Mouse (Mus musculus): ENCODE measurements around the gene Bicd2. TPM values are rescaled to one million over a fixed set of nuclear protein-coding genes. Genes with fewer than 3 reads are reported as not detected.

Bicd2 gene
- polyA plus RNA-seq, 1 experiment from 2014 or later = 24.2 TPM

DNA sequence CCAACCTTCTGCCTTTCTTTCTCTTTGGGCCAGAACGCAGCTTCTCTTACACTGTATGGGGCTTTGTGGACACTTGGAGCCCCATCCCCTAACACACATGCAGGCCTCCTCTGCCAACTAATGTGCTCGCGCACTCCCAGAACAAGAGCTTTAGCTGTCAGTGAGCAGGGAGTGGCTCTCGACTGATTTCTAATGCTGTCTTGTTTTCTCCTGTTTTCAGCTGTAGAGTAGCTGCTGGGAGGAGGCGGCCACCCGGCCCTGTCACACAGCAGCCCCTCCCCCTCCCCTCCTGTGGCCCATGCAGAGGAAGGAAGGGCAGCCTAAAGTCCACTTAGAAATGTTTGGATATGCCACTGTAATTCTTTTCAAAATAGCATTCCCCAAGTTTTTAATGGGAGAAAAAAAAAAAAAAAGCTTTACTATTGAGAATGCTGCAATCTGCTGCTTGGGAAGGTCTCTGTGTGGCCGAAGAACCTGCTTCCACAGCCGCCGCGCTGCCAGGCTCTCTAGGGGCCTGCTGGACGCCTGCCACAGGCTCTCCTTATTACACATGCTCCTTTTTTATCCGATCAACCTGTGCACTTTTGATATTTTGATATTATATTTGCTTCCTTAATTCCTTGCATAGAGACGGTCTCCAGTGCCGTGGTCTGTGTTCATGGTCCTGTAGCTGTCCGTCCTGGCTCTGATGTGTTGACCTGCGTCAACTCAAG is 43.5 kb downstream of the Bicd2 start:
- no peak overlapping the region for H3K9ac ChIP-seq (replicated peaks; ENCODE audit: low read depth, low read length)
- WGBS = 67% methylated on average over 16 of the region's 16 CpGs
- no peaks in the 10 kb centered on the region for H3K9me3 ChIP-seq (ENCODE audit: control insufficient read depth, low read depth, low read length)
- no peak overlapping the region for H3K27ac ChIP-seq (ENCODE audit: low read length)
- no peak overlapping the region for H3K4me3 ChIP-seq (ENCODE audit: low read depth, low read length)
- no peak overlapping the region for H3K4me2 ChIP-seq (replicated peaks; ENCODE audit: low read depth, low read length)
- ATAC-seq (ENCODE audit: insufficient number of reproducible peaks, insufficient read depth, low FRiP score, low read depth) = no peak
- H3K4me1 ChIP-seq (ENCODE audit: control insufficient read depth, insufficient read depth, low read length) = no peaks in the 10 kb centered on the region
- peaks cover 56% of the 10 kb centered on the region for H3K36me3 ChIP-seq (ENCODE audit: control insufficient read depth, insufficient read depth, low read length)
- H3K27me3 ChIP-seq (ENCODE audit: control insufficient read depth, insufficient read depth, low read length) = no peaks in the 10 kb centered on the region

DNA sequence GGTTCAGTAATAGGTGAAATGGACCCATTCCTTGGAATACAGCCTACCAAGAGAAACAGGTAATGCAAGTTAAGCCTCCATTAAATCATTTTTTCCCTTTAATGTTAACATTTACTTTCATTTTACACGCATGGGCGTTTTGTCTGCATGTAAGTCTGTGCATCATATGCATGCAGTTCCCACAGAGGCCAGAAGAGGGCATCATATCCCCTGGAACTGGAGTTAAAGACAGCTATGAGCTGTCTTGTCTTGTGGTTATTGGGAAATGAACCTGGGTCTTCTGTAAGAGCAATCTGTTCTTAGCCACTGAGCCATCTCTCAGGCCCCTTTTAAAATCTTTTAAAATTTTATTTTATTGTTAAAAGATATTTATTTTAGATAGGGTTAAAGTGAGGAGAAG is 50.0 kb downstream of the Bicd2 start:
- Histone ChIP-seq H3K9ac (replicated peaks; ENCODE audit: low read depth, low read length) (no peak overlapping the region), H3K27ac (ENCODE audit: low read length) (no peak overlapping the region), H3K4me3 (ENCODE audit: low read depth, low read length) (no peak overlapping the region), H3K4me1 (ENCODE audit: control insufficient read depth, insufficient read depth, low read length) (no peaks in the 10 kb centered on the region), H3K4me2 (replicated peaks; ENCODE audit: low read depth, low read length) (no peak overlapping the region), H3K9me3 (ENCODE audit: control insufficient read depth, low read depth, low read length) (no peaks in the 10 kb centered on the region), H3K27me3 (ENCODE audit: control insufficient read depth, insufficient read depth, low read length) (no peaks in the 10 kb centered on the region), H3K36me3 (ENCODE audit: control insufficient read depth, insufficient read depth, low read length) (peaks cover 9% of the 10 kb centered on the region)
- WGBS = 86% methylated on average over 2 of the region's 2 CpGs
- no peak for ATAC-seq (ENCODE audit: insufficient number of reproducible peaks, insufficient read depth, low FRiP score, low read depth)

DNA sequence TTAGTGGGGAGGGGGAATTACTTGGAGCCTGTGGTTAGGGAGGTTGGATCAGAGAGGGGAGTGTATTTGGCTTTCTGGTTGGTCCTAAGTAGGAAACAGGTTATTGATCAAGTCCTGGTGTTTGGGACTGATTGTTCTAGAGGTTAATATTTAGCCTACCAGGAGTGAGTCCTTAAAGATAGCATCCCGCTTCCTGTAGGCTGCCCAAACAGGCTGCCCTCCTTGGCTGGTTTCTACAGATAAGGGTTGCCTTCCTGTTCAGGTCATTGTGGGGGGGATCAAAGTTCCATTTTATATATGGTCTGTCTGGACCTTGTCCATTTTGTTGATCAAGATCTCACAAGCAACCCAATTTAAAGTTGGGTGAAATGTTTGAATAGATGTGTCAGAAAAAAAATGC is 52.2 kb downstream of the Bicd2 start:
- WGBS = 63% methylated on average over 1 of the region's 1 CpGs
- no peak overlapping the region for H3K9ac ChIP-seq (replicated peaks; ENCODE audit: low read depth, low read length)
- H3K4me3 ChIP-seq (ENCODE audit: low read depth, low read length) = no peak overlapping the region
- H3K27me3 ChIP-seq (ENCODE audit: control insufficient read depth, insufficient read depth, low read length) = no peaks in the 10 kb centered on the region
- peak overlapping the region; percentile 27; the same call in 1 of the 2 replicates for H3K27ac ChIP-seq (ENCODE audit: low read length)
- no peak; the same call in 1 of the 2 replicates for ATAC-seq (ENCODE audit: insufficient number of reproducible peaks, insufficient read depth, low FRiP score, low read depth)
- H3K4me2 ChIP-seq (replicated peaks; ENCODE audit: low read depth, low read length) = no peak overlapping the region
- H3K4me1 ChIP-seq (ENCODE audit: control insufficient read depth, insufficient read depth, low read length) = no peaks in the 10 kb centered on the region
- H3K36me3 ChIP-seq (ENCODE audit: control insufficient read depth, insufficient read depth, low read length) = no peaks in the 10 kb centered on the region; the same call in 1 of the 2 replicates
- no peaks in the 10 kb centered on the region for H3K9me3 ChIP-seq (ENCODE audit: control insufficient read depth, low read depth, low read length)

DNA sequence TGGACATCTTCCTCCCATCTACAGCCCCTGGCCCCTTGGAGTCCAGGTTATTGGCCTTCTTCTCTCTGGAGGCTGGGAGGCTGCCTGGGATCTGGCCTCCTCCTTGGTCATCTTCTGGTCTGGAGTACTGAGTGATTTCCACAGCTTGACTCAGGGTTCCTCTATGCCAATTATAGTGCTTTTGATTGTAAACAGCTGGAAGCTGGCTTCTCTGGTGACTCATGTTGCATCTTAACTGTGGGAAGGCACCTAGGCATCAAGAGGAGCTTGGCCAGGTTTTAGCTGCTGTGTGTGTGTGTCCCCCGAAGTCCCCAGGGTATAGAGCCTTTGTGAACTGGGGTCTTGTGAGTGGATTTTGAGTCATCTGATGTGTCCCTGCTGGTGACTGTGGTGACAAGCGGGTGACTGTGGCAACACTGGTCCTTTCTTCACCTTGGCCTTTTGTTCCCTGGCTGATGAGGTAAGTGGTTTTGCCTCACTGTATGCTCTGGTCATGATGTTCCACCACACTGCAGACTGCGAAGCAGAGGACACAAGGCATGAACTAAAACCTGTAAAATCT is 53.6 kb downstream of the Bicd2 start:
- WGBS = 83% methylated on average over 3 of the region's 3 CpGs
- Histone ChIP-seq H3K4me1 (ENCODE audit: control insufficient read depth, insufficient read depth, low read length) (no peaks in the 10 kb centered on the region), H3K9ac (replicated peaks; ENCODE audit: low read depth, low read length) (no peak overlapping the region), H3K27me3 (ENCODE audit: control insufficient read depth, insufficient read depth, low read length) (no peaks in the 10 kb centered on the region), H3K9me3 (ENCODE audit: control insufficient read depth, low read depth, low read length) (no peaks in the 10 kb centered on the region), H3K27ac (ENCODE audit: low read length) (no peak overlapping the region), H3K4me3 (ENCODE audit: low read depth, low read length) (no peak overlapping the region), H3K36me3 (ENCODE audit: control insufficient read depth, insufficient read depth, low read length) (no peaks in the 10 kb centered on the region; the same call in 1 of the 2 replicates), H3K4me2 (replicated peaks; ENCODE audit: low read depth, low read length) (no peak overlapping the region)
- no peak for ATAC-seq (ENCODE audit: insufficient number of reproducible peaks, insufficient read depth, low FRiP score, low read depth)

DNA sequence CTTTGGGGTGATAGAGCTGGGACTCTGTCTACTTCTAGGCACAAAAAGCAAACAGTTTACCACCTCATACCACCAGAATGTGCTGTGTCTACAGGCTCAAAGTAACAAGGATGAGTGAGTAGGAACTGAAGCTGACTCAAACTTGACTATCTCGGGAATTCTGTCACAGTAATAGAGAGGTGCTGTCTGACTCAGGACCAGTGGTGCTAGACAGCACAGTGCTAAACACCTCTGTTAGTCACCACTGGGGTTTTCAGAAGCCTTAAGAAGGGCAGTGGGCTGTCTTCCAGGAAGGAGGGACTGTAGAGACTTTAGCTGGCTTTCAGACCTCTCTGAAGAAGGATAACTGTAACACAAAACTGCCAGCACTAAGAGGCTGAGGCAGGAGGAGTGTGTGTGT is 55.4 kb downstream of the Bicd2 start:
- WGBS = 69% methylated on average over 1 of the region's 1 CpGs
- ATAC-seq (ENCODE audit: insufficient number of reproducible peaks, insufficient read depth, low FRiP score, low read depth) = no peak

DNA sequence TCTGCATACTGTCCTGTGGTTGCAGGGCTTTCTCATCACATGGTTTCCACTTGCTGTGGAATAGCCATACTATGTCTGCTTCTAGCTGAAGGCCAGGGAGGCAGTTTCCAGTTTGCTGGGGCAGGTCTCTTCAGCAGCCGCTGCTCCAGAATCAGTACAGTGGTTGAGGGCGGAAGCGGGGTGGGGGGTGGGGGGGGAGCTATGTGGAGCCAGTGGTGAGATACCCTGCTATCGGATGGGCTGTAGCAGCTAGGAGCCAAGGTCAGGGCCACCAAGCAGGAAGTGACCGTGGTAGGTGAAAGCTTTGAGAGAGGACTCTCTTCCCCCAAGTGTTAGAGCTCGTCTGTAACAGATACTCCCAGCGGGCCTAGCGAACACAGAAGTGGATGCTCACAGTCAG is 56.8 kb downstream of the Bicd2 start:
- no peaks in the 10 kb centered on the region for H3K4me1 ChIP-seq (ENCODE audit: control insufficient read depth, insufficient read depth, low read length)
- H3K27ac ChIP-seq (ENCODE audit: low read length) = no peak overlapping the region
- WGBS = 73% methylated on average over 8 of the region's 8 CpGs
- no peak for ATAC-seq (ENCODE audit: insufficient number of reproducible peaks, insufficient read depth, low FRiP score, low read depth)
- no peak overlapping the region for H3K9ac ChIP-seq (replicated peaks; ENCODE audit: low read depth, low read length)
- no peaks in the 10 kb centered on the region for H3K27me3 ChIP-seq (ENCODE audit: control insufficient read depth, insufficient read depth, low read length)
- no peak overlapping the region for H3K4me2 ChIP-seq (replicated peaks; ENCODE audit: low read depth, low read length)
- no peaks in the 10 kb centered on the region for H3K9me3 ChIP-seq (ENCODE audit: control insufficient read depth, low read depth, low read length)
- H3K36me3 ChIP-seq (ENCODE audit: control insufficient read depth, insufficient read depth, low read length) = no peaks in the 10 kb centered on the region; the same call in 1 of the 2 replicates
- H3K4me3 ChIP-seq (ENCODE audit: low read depth, low read length) = no peak overlapping the region

More for the DNA sequence above, 55.4 kb downstream of the Bicd2 start:
- Histone ChIP-seq H3K4me1 (ENCODE audit: control insufficient read depth, insufficient read depth, low read length) (no peaks in the 10 kb centered on the region), H3K4me2 (replicated peaks; ENCODE audit: low read depth, low read length) (no peak overlapping the region), H3K9ac (replicated peaks; ENCODE audit: low read depth, low read length) (no peak overlapping the region), H3K36me3 (ENCODE audit: control insufficient read depth, insufficient read depth, low read length) (no peaks in the 10 kb centered on the region; the same call in 1 of the 2 replicates), H3K27ac (ENCODE audit: low read length) (no peak overlapping the region), H3K9me3 (ENCODE audit: control insufficient read depth, low read depth, low read length) (no peaks in the 10 kb centered on the region), H3K4me3 (ENCODE audit: low read depth, low read length) (no peak overlapping the region), H3K27me3 (ENCODE audit: control insufficient read depth, insufficient read depth, low read length) (no peaks in the 10 kb centered on the region)

DNA sequence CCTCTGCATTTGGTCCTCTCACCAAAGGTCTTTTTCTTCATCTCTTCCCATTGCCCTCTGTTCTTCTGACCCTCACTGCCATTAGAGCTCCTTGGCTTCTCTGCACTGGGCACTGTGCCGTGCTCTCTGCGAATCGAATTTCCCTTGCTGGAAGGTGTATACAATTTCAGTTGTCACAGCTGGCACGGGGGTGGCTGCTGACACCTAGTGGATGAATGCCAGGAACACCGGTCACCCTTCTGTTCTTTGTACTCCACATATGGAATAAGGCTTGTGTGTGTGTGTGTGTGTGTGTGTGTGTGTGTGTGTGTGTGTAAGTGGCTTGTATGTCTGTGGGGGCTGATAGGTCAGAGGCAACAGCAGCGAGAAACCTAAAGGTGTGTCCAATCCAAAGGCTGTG is 58.8 kb downstream of the Bicd2 start:
- 45% methylated on average over 6 of the region's 6 CpGs for WGBS
- Histone ChIP-seq H3K27ac (ENCODE audit: low read length) (no peak overlapping the region), H3K4me1 (ENCODE audit: control insufficient read depth, insufficient read depth, low read length) (no peaks in the 10 kb centered on the region), H3K36me3 (ENCODE audit: control insufficient read depth, insufficient read depth, low read length) (no peaks in the 10 kb centered on the region), H3K27me3 (ENCODE audit: control insufficient read depth, insufficient read depth, low read length) (no peaks in the 10 kb centered on the region), H3K9ac (replicated peaks; ENCODE audit: low read depth, low read length) (no peak overlapping the region), H3K4me3 (ENCODE audit: low read depth, low read length) (no peak overlapping the region), H3K4me2 (replicated peaks; ENCODE audit: low read depth, low read length) (no peak overlapping the region), H3K9me3 (ENCODE audit: control insufficient read depth, low read depth, low read length) (no peaks in the 10 kb centered on the region)
- no peak for ATAC-seq (ENCODE audit: insufficient number of reproducible peaks, insufficient read depth, low FRiP score, low read depth)

DNA sequence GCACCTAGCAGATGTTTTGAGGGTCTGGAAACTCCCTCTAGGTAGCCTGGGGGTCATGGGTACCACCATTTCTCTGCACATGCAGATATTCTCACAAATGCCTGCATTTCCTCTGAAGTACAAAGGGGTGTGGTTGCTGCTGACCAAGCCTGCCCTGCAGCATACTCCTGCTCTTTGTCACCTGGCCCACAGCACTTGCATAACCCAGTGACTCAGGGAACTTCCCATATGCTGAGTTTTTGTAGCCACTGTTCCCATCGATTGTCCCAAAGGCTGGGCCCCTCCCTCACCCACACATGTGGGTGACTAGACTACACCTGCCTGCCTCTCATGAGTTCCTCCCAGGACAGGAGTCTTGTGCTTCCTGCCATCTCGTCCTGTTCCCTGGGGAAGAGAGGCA is 61.2 kb downstream of the Bicd2 start:
- ATAC-seq (ENCODE audit: insufficient number of reproducible peaks, insufficient read depth, low FRiP score, low read depth) = peak; percentile 60; the same call in 1 of the 2 replicates

More for the DNA sequence above, 61.2 kb downstream of the Bicd2 start:
- H3K27ac ChIP-seq (ENCODE audit: low read length) = no peak overlapping the region
- no peak overlapping the region for H3K9ac ChIP-seq (replicated peaks; ENCODE audit: low read depth, low read length)
- no peak overlapping the region for H3K4me3 ChIP-seq (ENCODE audit: low read depth, low read length)
- no peaks in the 10 kb centered on the region for H3K4me1 ChIP-seq (ENCODE audit: control insufficient read depth, insufficient read depth, low read length)
- no peak overlapping the region for H3K4me2 ChIP-seq (replicated peaks; ENCODE audit: low read depth, low read length)
- 51% methylated on average over 2 of the region's 2 CpGs for WGBS
- H3K27me3 ChIP-seq (ENCODE audit: control insufficient read depth, insufficient read depth, low read length) = no peaks in the 10 kb centered on the region
- no peaks in the 10 kb centered on the region for H3K9me3 ChIP-seq (ENCODE audit: control insufficient read depth, low read depth, low read length)
- H3K36me3 ChIP-seq (ENCODE audit: control insufficient read depth, insufficient read depth, low read length) = no peaks in the 10 kb centered on the region

Measured in stomach, embryonic 14.5 days (tissue).